Mouse (Mus musculus) MN1 (cell line): ENCODE data around the gene Ifnlr1.

Experiments
- DNase-seq: peaks from one replicate; pipeline ENCODE4 v3.0.0-alpha.2; 2016; ENCODE audit warnings: low spot score

Ifnlr1 gene

GRCm38 (mm10) chr4:135743520-135743919, 57.4 kb downstream of the Ifnlr1 start:
- no peak for DNase-seq

GRCm38 (mm10) chr4:135744726-135745448, 58.8 kb downstream of the Ifnlr1 start:
- DNase-seq, result no peak

- no peak for DNase-seq
Observed at GRCm38 (mm10) chr4:135745613-135746012, 59.5 kb downstream of the Ifnlr1 start.

- no peak for DNase-seq
Observed at GRCm38 (mm10) chr4:135750896-135751295, 64.8 kb downstream of the Ifnlr1 start.

GRCm38 (mm10) chr4:135752106-135752778, 66.2 kb downstream of the Ifnlr1 start:
- no peak for DNase-seq

GRCm38 (mm10) chr4:135752779-135753164, 66.7 kb downstream of the Ifnlr1 start:
- DNase-seq, result no peak
